Mouse (Mus musculus) spleen, postnatal 14 days (tissue): ENCODE measurements at regions not wholly inside any gene's neighbourhood (a gene's known extent, or its start where the extent isn't known, plus 50 kb on each side); places are given as distances from the start of the nearest gene placed in this dataset.

Experiments used
- DNase-seq, 2 experiments: peaks; one replicate each; pipeline ENCODE4 v3.0.0; 2021 to 2022; ENCODE audit warnings: low spot score in 2 of 2

DNA sequence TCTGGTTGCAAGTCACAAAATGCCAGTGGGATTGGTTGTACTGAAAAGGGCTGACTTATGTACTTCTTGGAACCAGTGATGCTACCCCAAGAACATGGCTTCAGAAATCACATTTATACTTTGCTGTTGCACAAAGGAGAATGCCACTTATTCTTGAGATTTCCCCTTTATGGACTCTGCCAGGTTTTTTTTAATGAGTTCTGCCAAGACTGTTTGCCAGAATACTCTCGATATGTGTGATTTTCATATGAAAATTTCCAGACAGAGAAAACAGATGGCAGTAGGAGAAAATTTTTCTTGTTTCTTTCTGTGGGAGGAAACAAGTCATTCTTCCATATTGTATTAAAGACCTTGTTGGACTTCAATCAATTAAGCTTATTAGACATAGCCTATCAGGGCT is 281.0 kb upstream of the Tle1 start:
- no peak for DNase-seq

DNA sequence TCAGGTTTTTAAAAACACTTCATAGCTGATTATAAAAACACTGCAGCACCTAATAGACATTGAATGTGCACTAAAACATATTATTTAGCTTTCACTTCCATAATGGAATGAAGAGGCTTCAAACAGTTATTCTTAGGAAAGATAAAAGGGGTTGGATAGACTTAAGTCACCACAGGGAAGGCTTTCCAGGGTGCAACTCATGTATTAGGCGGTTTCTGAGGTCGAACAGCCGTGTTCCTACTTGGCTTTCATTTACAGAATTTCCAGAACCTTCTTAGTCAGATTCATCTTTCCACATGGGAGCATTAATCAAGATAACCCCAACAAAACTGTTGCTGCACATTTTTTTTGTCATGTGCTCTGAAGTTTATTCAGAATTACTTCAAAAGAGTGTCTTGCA is 279.8 kb upstream of the Tle1 start:
- DNase-seq, result no peak

DNA sequence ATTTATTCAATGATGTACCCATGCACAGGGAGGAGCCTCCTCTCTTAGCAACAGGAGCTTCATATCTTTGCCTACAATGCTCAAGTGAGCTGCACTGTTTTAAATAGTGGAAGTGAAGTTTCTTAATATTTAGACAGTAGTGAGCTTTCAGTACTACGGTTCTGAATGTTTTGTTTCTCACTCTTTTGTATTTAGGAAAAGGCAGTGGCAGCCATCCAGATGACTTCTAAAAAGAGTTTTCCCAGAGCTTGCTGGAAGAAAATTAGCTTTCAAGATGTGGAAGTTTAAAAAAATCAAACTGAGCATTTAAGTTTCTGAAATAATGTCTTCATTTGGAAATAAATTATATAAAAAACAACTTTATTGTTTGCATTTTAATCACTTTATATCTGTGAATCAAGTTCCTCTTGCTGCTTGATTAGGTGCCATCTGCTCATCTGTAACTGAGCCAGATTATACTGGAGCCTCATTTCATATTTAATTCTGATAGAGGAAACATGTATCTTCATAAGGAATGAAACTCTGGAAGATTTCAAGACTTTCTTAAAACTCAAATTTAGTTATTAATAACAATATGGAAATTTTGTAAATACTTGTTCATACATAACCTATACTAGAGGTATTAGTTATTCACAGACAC is 268.6 kb upstream of the Tle1 start:
- no peak for DNase-seq

DNA sequence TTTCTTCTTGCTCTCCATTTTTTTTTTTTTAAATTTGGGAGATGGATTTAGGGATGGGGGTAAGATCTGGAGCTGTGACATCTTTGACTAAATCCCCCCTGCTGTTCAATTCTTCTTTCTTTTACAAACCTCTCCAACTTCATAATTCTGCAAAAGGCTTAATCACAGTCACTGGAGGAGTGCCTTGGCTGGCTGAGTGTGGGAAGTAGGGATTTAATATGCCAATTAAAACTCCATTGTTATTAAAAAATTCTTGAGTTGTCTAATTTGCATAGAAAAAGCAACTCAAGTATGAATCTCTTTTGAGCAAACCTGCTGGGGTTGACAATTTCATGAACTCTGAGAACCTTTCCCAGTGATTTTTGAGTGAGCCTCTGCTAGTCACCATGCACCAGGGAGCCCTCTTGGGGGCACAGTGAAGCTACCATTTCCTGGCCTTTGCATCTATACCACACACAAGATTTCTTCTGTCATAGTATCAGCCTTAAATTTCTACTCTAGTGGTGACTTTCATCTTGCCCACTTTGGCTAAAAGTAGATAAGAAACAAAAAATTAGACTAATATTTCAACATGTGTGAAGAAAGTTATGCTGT is 243.6 kb upstream of the Tle1 start:
- no peak for DNase-seq

DNA sequence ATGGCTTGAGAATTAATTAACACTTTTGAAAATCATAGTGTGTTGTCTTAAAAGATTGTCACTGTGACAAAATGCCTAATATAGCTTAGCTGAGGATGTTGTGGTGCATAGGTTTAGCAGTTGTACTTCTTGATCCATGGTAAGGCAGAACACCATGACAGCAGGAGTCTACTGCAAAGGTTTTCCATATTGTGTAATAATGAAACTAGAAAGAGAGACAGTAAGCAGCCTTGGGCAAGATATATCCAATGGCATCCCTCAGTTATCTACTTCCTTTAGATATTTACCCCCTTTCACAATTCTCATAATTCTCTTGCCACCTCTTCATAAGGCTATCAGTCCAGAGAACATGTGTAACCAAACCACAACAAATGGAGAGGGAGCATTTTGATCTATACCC is 236.6 kb upstream of the Tle1 start:
- DNase-seq, result no peak

DNA sequence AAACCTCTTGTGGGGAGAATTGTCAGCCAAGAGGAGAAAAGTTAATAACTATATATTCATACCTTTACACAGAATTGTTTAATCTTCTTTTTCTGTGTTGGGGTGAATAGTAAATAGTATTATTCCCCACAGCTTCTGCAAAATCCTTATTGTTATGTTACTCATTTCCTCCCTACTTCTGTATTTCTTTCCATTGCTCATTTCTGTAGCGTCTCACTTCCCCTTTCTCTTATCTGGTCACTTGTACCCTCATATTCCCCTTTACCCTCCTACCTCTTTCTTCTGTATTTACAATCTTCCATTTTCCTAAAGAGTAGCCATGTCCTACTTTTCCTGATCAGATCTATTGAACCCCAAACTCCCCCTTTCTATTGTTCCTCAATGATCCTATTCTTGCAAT is 224.6 kb upstream of the Tle1 start:
- DNase-seq, result no peak

DNA sequence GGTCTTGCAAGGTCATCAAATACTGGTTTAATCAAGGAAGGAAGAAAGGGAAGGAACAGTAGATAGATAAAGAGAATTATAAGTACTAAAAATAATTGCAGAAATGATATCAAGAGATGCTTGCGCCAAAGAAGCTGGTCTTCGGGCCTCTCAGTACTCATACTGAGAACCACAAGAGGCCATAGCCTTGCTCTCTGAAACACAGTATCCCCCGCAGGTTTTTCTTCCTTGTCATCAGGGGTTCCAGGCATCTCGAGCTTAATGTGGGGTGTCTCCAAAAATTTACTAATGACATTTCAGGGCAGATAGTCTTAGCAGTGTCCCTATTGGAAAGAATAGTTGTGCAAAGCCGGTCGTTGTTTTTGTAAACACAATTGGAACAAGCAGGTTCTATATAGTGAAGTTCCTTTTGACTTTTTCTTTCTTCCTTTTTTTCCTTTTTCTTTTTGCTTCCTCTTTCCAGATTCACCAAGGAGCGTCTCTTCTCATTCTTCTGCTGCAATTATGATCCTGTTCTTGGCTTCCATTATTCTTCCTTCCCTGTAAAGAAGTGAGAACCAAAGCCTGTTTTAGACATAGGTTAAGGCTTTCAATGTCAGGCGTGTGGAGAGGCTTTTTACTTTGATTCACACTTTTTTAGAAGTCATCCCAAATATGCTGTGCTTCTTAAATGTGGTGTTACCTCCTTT is 211.5 kb upstream of the Tle1 start:
- no peak for DNase-seq

DNA sequence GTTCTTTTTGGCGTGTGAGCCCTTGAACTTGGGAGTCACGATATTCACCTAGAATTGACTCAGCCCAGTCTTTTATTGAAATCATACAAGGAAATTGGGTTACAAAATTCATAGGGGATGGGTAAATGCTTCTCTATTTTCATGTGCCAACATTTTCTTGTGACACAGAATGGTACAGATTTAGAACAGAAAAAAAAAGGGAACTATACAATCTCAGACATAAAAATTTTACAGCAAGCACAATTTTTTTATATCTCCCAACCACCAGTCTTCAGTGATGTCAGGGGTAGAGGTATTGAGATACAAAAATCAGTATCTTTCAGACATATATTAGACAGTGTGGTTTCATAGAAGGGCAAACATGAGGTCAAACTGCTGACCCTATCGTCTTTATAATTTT is 210.6 kb upstream of the Tle1 start:
- no peak for DNase-seq

DNA sequence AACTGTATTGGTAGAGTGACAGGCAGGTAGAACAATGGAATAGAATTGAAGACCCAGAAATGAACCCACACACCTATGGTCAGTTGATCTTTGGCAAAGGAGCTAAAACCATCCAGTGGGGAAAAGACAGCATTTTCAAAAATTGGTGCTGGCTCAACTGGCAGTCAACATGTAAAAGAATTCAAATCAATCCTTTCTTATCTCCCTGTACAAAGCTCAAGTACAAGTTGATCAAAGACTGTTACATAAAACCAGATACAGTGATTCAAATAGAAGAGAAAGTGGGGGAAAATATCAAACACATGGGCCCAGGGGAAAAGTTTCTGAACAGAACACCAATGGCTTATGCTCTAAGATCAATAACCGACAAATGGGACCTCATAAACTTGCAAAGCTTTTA is 200.0 kb upstream of the Tle1 start:
- DNase-seq, result no peak

DNA sequence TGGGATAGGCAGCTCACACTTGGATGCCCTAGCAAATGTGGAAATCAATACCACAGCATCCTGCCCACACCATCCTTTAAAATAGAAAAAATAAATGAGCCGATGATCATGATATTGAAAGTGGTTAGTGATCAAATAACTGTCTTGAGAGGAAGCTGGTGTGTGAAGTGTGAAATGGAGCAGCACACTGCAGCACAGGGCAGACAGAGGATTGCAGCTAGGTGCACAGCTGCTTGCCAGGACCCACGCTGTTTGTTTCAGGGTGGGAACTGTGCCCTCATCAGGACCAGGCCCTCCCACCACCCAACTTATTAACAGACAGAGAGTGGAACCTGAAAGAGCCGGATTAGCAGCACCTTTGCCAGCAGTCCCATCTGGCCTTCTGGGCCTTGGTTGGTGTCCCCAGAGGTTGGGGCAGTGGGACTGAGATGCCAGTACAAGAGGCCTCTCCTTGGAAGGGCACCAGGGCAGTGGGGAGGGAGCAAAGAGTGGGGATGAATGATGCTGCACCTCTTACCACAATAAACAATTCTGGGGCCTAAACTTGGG is 191.2 kb upstream of the Tle1 start:
- DNase-seq, result no peak

DNA sequence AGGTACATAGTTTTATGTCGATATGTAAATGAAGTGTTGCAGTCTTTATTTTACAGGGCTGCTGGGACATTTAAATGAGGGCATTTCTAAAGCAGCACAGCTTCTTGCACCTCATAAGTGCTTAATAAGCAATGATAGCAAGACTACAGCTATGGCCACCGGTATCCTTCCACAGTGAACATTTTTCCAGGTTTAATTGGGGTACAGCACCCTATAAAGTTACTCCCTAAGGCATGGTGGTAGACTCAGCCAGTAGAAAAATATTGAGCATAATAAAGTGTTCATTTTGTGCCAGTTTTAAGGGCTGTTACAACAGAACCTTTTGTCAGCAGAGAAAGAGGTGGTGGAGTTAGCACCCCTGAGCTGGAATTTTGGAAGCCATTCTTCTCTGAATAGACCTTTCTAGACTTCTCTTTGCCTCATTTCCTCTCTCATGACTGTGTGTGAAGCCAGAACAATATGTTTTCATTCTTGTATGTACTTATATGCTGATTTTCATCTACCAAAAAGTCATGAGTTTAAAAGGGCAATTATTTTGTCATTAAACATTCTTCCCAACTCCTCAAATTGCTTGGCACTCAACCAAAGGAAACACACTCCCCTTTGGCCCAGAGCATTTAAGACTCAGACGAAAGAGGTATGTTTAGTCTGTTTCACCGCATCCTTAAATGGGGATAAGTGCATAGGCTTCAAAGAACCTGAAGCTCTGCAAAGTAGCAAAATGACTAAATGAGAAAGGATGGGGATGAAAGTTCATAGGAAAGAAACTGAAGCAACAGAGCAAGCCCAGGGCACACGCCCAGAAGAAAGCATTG is 189.3 kb upstream of the Tle1 start:
- no peak for DNase-seq

DNA sequence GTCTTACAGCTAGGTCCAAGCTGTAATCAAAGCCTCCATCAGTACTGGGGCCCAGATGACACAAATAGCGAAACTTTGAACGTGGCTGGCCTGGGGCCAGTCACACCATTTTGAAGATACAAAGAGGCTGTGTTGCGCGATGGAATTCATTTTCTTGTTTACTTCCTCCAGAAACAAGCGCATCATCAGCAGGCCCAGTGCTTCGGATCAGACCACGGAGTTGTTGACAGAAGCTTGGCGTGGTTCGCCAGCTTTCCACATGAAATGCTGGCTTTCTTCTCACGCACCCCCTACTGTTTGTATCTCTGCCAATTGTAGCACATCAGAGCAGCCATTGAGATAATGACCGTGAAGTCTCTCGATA is 184.2 kb upstream of the Tle1 start:
- DNase-seq, result peak in 1 of 2 experiments; percentile 1

DNA sequence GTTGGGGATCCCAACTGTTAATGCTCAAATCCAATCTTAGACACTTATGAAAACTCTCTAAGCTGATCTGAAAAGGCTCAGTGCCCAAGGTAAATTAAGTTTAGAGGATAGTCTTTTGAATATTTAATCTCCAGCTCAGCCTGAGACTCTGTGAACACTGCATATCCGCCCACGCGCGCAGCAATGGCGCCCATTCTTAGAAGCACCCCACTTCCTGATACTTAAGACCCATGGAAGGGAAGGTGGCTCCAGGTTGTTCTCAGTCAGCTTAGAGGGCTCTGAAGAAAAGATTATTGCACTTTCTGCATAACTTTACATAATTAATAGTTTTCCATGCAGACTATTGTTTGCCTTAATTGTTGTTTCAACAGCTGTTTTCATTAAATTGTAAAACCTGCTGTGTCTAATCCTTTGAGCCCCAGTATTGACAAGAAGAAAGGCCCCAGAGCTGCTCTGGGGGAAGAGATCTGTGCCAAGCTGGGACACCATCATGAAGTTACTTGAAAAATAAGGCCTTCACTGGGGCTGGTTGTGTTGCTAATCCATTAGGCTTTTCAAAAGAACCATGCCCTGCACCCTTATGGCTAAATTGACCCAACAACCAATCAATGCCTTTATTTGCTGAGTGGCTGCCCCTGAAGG is 183.7 kb upstream of the Tle1 start:
- no peak for DNase-seq

DNA sequence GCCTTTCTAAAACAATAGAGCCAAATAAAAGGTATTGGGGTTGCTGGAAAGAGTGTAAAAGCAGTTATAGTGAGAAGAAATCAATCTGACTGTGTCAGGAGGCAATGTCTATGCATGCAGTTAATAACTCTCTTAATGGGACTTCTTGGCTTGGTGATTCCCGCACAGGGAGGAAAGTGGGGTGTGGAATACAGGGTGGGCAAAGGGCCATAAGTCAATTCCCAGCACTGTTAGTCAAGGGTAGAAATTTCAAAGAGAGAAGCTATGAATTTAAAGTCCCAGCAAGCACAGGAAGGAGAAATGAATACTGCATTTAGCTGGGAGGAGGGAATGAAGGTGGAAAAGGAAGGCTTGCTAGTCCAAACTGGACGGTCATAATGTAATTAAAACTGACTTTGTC is 183.0 kb upstream of the Tle1 start:
- DNase-seq, result no peak

DNA sequence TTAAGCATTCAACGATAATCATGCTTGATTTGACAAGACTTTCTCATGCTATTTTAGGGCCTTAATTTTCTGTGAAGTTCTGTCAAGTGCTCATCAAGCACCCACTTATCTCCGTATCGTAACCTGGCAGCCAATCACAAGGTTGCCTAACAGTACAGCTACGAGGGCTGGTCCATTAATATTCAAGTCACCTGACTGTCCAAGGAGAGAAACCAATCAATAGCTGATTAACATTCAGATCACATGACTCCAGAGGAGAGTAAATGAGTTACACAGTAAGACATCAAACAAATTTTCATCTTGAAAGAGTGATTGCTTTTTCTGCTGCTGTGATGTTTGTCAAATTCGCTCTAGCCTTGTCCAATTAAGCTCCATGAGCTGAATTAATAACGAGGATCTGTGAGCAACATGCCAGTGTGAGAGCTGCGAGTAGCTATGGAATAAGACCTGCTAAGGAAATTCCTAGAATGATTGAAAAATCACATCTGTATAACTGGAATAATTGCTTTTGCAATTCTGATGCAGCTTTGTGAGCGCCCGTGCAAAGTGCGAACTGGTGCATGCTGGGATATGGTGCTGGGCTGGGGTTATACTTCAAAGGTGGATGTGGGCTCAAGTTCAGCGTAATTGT is 181.9 kb upstream of the Tle1 start:
- no peak for DNase-seq

DNA sequence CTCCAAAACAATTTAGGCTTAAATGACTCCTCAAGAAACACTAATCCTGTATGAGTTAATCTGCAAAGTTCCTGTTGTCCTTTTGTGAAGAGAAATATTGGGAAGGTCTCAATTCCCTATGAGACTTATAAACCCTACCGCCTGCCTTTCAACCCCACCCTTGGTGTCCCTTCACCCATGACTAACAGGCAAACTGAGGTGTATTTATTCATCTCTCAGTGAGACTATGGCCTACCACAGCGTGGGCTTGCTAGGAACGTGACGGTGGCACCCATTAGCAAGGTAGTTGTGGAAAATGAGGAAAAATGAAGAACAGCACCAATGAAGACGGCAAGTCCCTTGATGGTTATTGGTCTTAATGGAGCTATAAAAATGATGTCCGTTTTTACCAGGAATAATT is 181.0 kb upstream of the Tle1 start:
- DNase-seq, result no peak

DNA sequence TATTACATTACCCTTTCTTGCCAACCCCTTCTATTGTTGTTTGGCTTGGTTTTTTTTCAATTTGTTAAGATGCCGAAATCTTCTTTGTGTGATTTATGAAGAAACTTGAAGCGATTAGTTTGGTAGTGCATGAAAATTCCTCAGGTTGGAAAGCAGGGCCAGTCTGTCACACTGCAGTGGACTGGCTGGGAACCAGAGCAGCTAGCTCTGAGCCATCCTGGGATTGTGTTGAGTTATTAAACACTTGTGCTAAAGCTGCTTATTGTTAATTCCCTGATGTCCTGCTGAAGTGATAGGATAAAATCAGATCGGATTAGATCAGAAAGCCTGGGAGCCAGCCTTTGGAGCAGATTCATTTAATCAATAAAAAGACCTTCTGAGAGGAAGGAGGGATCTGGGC is 180.4 kb upstream of the Tle1 start:
- no peak for DNase-seq

DNA sequence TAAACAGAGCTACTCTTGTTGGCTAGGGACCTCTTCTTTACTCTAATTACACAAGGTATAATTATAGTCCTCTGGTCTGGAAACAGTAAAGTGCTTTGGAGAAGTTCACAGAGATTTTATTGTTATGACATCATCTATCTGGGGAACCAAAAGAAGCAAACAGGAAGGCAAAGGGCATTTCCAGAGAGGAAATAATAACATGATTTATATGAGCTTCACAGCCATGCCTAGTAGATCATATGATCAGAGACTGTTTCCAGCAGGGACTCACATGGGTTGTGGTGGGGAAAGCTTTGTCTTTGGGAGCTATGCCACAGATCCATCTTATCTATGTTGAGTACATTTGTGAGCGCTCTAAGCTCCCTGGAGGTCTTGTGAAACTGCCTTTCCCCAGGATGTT is 178.8 kb upstream of the Tle1 start:
- no peak for DNase-seq

DNA sequence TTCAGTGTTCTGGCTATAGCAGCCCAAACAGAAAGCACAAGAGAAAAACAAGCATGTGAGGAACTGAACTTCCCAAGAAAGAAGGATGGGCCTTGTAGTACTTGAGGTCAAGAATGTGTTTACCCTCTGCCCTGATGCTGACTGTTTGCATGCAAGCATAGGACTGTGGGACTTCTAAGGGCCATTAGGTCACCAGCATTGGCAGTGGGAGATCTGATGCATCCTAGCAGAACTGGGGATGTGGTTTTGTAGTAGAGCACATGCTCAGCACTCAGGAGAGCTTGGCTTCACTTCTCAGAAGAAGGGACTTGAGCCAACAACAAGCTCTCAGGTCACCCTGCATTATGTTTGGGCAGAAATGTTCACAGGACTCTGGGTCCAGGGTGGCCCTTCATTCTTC is 178.3 kb upstream of the Tle1 start:
- DNase-seq, result no peak

DNA sequence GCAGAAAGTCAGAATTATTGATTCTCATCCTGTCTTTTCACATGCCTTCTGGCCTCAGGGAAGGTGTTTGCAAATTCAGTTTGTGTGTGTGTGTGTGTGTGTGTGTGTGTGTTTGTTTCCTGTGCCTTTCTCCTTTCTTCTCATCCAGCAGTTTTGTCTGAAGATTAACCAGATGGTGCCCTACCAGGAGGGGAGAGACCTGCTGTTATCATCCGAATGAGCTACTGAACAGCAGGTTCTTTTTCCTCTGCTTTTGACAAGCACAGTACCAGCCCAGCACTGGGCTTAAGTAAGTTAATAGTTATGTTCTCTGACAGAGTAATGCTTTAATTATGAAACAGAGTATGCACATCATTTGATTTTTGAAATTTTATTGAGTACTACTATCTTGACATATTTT is 176.8 kb upstream of the Tle1 start:
- no peak for DNase-seq

DNA sequence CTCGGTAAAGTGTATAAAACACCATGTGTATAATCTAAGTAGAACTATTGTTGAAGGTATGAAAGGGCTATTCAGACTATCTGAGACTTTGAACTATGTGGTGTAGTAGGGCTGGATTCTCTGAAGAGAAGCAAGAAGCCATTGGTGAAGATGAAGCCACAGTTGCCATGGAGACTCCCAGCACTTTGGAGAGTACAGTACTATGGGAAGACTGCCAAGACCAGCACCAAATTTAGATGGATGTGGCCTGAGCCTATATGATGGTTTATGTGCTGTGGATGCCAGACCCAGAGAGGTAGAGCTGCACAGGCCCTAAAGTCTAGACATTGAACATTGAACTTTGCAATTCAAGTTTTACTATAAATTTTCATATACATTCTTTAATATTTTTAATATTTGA is 151.3 kb upstream of the Tle1 start:
- no peak for DNase-seq

DNA sequence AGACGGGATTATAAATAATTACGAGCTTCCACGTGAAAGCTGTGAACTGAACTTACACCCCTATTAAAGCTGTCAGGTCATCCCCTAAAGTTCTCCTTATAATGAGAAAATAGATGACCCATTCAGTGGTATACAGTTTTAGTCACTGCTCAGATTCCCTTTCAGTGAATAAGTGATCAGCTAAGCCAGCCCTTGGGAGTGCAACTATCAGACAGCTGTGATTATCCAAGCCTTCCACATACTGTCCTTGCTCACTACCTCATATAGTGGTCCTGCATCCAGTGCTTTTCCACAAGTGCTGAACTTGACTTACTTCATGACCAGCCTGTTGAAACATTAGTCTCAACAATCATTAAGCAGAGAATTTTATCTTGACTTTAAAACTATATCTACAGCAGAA is 131.2 kb upstream of the Tle1 start:
- DNase-seq, result no peak
